Mouse (Mus musculus) splenic B cell, adult 2 months (primary cell): ENCODE measurements around the gene Pafah2.

Experiments used
- DNase-seq: peaks from one replicate; pipeline ENCODE4 v3.0.0-alpha.2; 2011; ENCODE audit warnings: low read depth, low spot score
- H3K27me3 ChIP-seq: 2 replicates; pipeline ENCODE4 v1.6.1; 2012; ENCODE audit warnings: mild to moderate bottlenecking, low read length, moderate library complexity, mixed read lengths; ENCODE audit not compliant: control insufficient read depth, poor library complexity, insufficient read depth, severe bottlenecking
- H3K36me3 ChIP-seq: 2 replicates; pipeline ENCODE4 v1.6.1; 2012; ENCODE audit warnings: mild to moderate bottlenecking, low read length, moderate library complexity, mixed read lengths; ENCODE audit not compliant: control insufficient read depth, poor library complexity, insufficient read depth, severe bottlenecking

Pafah2 gene

GRCm38 (mm10) chr4:134425088-134425487, 29.0 kb downstream of the Pafah2 start:
- DNase-seq, result no peak
- no peaks in the 10 kb centered on the region for H3K27me3 ChIP-seq

GRCm38 (mm10) chr4:134430381-134431004, 34.4 kb downstream of the Pafah2 start:
- DNase-seq, result no peak
- no peaks in the 10 kb centered on the region for H3K36me3 ChIP-seq
- no peaks in the 10 kb centered on the region for H3K27me3 ChIP-seq

More at GRCm38 (mm10) chr4:134425088-134425487, 29.0 kb downstream of the Pafah2 start:
- H3K36me3 ChIP-seq, result no peaks in the 10 kb centered on the region

DNA sequence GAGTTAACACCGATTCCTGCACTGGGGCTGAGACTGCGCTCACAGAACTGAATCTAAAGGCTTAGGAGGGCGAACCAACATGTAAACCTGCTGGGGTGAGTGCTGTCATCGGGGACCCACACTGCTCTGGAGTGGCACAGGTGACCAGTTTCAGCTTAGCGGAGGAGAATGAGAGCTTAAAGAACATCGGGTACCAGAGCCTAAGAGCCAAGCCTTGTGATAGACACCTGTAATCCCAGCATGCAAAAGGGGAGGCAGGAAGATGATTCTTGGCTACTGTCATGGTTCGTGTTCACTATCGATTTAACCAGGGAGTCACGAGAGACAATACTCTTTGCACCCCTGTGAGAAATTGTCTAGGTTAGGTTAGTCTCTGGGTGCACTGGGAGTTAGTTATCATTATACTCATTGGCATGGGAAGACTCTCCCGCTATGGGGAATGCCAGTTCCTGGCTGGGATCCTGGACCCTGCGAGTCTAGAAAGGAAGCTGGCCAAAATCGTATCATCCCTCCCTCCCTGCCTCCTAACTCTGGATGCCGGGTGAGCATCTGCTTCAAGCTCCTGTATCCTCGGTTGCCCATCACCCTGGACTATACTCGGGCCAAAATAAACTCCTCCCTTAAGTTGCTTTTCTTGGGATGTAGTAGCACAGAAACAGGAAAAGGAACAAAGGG, 36.7 kb downstream of the Pafah2 start:
- no peak for DNase-seq
- Histone ChIP-seq H3K27me3 (no peaks in the 10 kb centered on the region), H3K36me3 (no peaks in the 10 kb centered on the region)

DNA sequence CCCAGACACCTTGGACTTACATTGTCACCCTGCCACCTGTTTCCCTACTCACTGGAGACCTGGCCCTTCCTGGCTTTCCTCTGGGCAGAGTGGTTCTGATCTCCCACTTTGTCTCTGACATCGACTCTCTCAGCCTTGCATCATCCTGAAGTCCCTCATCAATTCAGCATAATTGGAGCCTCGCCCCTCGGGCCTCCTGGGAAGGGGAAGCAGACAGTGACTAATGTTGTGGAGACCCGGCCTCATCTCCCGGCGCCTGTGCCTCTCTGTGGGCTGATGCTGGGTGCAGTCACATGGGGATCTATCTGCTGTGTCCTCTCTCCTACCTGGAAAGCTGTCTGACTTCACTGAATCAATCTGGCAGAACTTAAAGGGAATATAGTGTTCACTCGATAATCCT, 40.1 kb downstream of the Pafah2 start:
- no peak for DNase-seq
- H3K36me3 ChIP-seq, result no peaks in the 10 kb centered on the region
- no peaks in the 10 kb centered on the region for H3K27me3 ChIP-seq

DNA sequence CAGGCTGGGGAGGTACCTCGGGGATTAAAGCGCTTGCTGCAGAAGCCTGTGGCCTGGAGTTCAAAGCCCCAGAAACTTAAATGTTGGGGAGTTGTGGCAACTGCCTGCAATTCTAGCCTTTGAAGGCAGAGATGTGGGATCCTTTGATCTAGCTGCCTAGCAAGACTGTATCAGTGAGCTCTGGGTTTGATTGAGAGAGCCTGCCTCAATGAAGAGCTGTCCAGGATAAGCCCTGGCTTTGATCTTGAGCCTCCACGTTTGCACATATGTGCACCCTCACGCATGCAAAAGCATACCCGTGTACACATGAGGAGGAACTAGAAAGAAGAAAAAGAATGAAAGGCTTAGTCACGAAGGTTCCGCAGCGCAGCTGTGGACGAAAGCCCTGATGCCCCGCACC, 40.5 kb downstream of the Pafah2 start:
- no peaks in the 10 kb centered on the region for H3K36me3 ChIP-seq
- H3K27me3 ChIP-seq, result no peaks in the 10 kb centered on the region
- no peak for DNase-seq

GRCm38 (mm10) chr4:134439119-134439518, 43.0 kb downstream of the Pafah2 start:
- no peak for DNase-seq
- no peaks in the 10 kb centered on the region for H3K27me3 ChIP-seq
- H3K36me3 ChIP-seq, result no peaks in the 10 kb centered on the region

DNA sequence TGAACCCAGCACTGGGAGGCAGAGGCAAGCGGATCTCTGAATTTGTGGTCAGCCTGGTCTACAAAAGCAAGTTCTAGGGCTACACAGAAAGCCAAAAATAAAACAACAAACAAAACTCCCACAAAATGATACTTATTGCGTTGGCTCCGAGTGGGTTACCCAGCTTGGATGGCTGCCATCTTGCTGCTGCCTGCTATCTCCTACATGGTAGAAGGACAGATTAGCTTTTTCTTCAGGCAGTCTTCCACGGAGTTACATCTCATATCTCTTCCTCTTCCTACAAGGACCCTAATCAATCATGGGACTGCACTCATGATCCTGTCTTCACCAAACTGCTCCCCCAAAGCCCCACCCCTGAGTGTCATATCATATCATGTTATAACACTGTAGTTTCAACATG, 43.8 kb downstream of the Pafah2 start:
- Histone ChIP-seq H3K36me3 (no peaks in the 10 kb centered on the region), H3K27me3 (no peaks in the 10 kb centered on the region)
- no peak for DNase-seq

DNA sequence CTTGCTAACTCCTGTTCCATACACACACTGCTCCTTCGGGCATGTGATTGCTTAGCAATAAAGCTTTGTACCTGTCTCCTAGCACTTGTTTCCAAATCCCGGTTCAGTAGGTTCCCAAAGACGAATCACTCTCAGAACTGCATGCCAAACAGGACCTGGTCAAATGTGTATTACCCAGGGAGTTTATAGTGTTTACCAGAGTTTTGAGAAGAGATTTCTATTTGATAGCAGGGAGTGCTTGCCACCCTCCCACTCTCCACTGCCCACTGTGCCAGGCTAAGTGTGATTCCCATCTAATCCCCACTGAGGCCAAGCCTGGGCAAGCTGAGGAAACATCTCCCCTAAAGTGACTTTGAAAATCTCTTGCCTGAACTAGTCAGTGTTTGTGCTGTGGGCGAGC, 46.1 kb downstream of the Pafah2 start:
- Histone ChIP-seq H3K27me3 (no peaks in the 10 kb centered on the region), H3K36me3 (no peaks in the 10 kb centered on the region)
- DNase-seq, result no peak

- Histone ChIP-seq H3K36me3 (no peaks in the 10 kb centered on the region), H3K27me3 (no peaks in the 10 kb centered on the region)
- no peak for DNase-seq
Observed at GRCm38 (mm10) chr4:134443589-134443988, 47.5 kb downstream of the Pafah2 start.

DNA sequence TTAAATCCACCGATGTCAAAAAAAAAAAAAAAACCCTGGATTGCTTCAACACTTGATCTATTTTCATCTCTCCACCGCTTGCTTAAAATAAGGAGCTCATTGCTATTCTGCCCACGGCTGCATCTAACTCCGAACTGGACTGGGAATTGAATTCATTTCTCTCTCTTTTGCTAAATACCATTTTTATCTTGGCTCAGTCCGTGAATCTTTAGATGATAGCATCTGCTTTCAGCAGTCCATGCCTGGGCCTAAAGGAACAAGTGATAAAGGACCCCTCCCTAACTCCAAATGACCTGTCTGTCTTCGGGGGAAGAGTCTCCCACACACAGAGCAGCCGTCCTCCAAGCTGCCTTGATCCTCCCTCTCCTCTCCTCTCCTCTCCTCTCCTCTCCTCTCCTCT, 48.8 kb downstream of the Pafah2 start:
- H3K27me3 ChIP-seq, result no peaks in the 10 kb centered on the region
- DNase-seq, result no peak
- no peaks in the 10 kb centered on the region for H3K36me3 ChIP-seq

- DNase-seq, result no peak
- Histone ChIP-seq H3K36me3 (no peaks in the 10 kb centered on the region), H3K27me3 (no peaks in the 10 kb centered on the region)
Observed at GRCm38 (mm10) chr4:134445489-134445888, 49.4 kb downstream of the Pafah2 start.

GRCm38 (mm10) chr4:134447966-134448365, 51.8 kb downstream of the Pafah2 start:
- Histone ChIP-seq H3K36me3 (no peaks in the 10 kb centered on the region), H3K27me3 (no peaks in the 10 kb centered on the region)
- no peak for DNase-seq

- no peak for DNase-seq
- no peaks in the 10 kb centered on the region for H3K27me3 ChIP-seq
- H3K36me3 ChIP-seq, result no peaks in the 10 kb centered on the region
Observed at GRCm38 (mm10) chr4:134449595-134450391, 53.7 kb downstream of the Pafah2 start.

- H3K36me3 ChIP-seq, result no peaks in the 10 kb centered on the region
- DNase-seq, result no peak
- no peaks in the 10 kb centered on the region for H3K27me3 ChIP-seq
Observed at GRCm38 (mm10) chr4:134450392-134451195, 54.5 kb downstream of the Pafah2 start.
